Mouse (Mus musculus) CD4-positive, CD25-positive, alpha-beta regulatory T cell, adult 2 months (primary cell): ENCODE results near the gene Tmem108.

Experiments used
- DNase-seq: peaks from one replicate; pipeline ENCODE4 v3.0.0-alpha.2; 2012; ENCODE audit warnings: low read depth, low spot score

Gene Tmem108

GRCm38 (mm10) chr9:103499366-103499765 is 262.3 kb downstream of the Tmem108 start:
- no peak for DNase-seq

- no peak for DNase-seq
Observed at GRCm38 (mm10) chr9:103498699-103499098, 262.9 kb downstream of the Tmem108 start.

- no peak for DNase-seq
Observed at GRCm38 (mm10) chr9:103495391-103495790, 266.2 kb downstream of the Tmem108 start.

- DNase-seq, result no peak
Observed at GRCm38 (mm10) chr9:103494346-103495020, 267.2 kb downstream of the Tmem108 start.

GRCm38 (mm10) chr9:103491985-103492384 is 269.7 kb downstream of the Tmem108 start:
- no peak for DNase-seq

- peak; percentile 80 for DNase-seq
Observed at GRCm38 (mm10) chr9:103490439-103490838, 271.2 kb downstream of the Tmem108 start.

- DNase-seq, result peak; percentile 47
Observed at GRCm38 (mm10) chr9:103489883-103490282, 271.8 kb downstream of the Tmem108 start.

GRCm38 (mm10) chr9:103489096-103489495 is 272.5 kb downstream of the Tmem108 start:
- DNase-seq, result peak; percentile 40

- no peak for DNase-seq
Observed at GRCm38 (mm10) chr9:103486262-103486661, 275.4 kb downstream of the Tmem108 start.

GRCm38 (mm10) chr9:103485606-103486005 is 276.0 kb downstream of the Tmem108 start:
- DNase-seq, result no peak

GRCm38 (mm10) chr9:103480603-103481220 is 280.9 kb downstream of the Tmem108 start:
- DNase-seq, result no peak

GRCm38 (mm10) chr9:103480044-103480576 is 281.5 kb downstream of the Tmem108 start, which contains the start of gene Bfsp2:
Gene Bfsp2, minus strand, starts transcription at chr9:103480420.
- DNase-seq, result no peak

GRCm38 (mm10) chr9:103475414-103475813 is 286.2 kb downstream of the Tmem108 start:
- DNase-seq, result no peak

- DNase-seq, result peak; percentile 20
Observed at GRCm38 (mm10) chr9:103473915-103474688, 287.5 kb downstream of the Tmem108 start.

GRCm38 (mm10) chr9:103471784-103472183 is 289.9 kb downstream of the Tmem108 start:
- no peak for DNase-seq

GRCm38 (mm10) chr9:103469516-103469915 is 292.1 kb downstream of the Tmem108 start:
- peak; percentile 57 for DNase-seq

- DNase-seq, result no peak
Observed at GRCm38 (mm10) chr9:103468911-103469310, 292.7 kb downstream of the Tmem108 start.

- DNase-seq, result no peak
Observed at GRCm38 (mm10) chr9:103465711-103466220, 295.9 kb downstream of the Tmem108 start.

- no peak for DNase-seq
Observed at GRCm38 (mm10) chr9:103465293-103465692, 296.3 kb downstream of the Tmem108 start.

- DNase-seq, result no peak
Observed at GRCm38 (mm10) chr9:103463833-103464232, 297.8 kb downstream of the Tmem108 start.

GRCm38 (mm10) chr9:103459839-103460238 is 301.8 kb downstream of the Tmem108 start:
- DNase-seq, result no peak

- DNase-seq, result no peak
Observed at GRCm38 (mm10) chr9:103459307-103459706, 302.3 kb downstream of the Tmem108 start.
